Mouse (Mus musculus) urinary bladder, adult 2 months (tissue): ENCODE data around the gene Cwh43. TPM values are rescaled to one million over a fixed set of nuclear protein-coding genes. Genes with fewer than 3 reads are reported as not detected.
A peak's percentile ranks its signal among the peaks of the same experiment; 100 is the strongest.

Source experiments
- DNase-seq: peaks from one replicate; pipeline ENCODE4 v3.0.0; 2022; ENCODE audit warnings: low spot score
- polyA plus RNA-seq: library from polyadenylated mRNA; depleted of rRNA; stranded (reverse); fragments of >200 nt; gene quantifications from 2 replicates; pipeline ENCODE4 v1.2.3, GENCODE M21; 2012; rRNA removed

Cwh43 gene
- 0.16 and 0.50 TPM in 2 replicates for polyA plus RNA-seq

DNA sequence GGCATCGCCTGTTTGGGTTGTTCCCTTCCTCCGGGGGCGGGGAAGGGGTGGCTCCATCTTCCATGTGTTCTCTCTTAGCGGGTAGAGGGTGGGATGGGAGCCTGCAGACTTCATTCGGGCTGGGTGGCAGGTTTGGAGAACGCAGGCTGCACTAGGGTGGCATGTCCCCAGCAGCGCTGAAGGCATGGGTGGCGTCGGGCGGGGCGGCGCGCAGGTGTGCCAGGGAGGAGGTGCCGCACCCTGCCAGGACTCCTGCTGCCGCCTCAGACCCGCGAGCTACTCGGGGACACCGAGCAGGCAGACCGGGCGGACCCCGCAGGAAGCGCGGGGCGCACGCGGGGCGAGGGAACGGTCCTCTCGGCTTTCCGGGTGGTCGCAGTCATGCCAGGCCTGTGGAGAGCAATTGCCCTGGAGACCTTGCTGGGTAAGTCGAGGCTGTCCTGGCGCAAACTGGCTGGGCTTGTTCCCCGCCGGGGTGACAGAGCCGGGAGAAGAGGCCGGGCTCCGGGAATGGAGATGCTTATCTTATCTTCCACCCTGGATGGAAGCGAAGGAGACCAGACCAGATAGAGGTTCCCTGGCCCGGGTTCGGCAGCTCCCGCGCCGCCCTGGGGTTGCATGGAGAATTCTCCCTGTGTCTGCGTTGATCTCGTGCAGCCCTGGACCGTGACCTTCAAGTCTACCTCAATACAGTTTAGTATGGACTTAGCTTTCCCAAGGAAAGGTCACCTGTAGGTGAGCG is at the start of gene Cwh43:
Cwh43 (plus strand) TSS at position 95 of the 742 bp plus-strand sequence.
- no peak for DNase-seq

DNA sequence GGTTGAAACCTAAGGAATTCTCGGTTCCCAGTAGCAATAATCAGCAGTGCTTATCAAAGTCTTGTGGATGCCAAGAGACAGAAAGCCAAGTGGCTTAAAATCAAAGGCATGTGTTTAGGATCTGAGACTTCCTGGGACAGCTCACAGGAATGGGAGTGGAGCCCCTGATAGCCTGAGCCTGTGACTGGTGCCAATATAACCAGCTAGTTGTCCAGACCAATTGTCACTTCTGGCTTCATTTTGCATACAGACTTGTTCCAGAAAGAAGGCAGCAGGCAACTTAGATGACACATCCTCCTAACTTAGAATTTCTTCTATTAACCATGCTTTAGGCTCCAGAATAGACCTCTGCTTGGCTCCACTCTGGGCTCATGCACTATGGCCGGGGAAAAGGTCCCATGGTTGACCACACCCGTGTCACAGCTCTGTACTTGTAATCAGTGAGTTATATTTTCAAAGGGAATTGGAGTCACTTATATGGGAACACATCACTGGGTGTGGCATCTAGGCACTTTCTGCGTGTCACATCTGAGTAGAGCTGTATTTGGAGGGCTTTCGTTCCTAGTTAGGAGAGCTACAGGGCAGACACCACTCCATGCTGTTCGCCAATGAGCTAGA is 46.6 kb upstream of the Cwh43 start:
- no peak for DNase-seq

DNA sequence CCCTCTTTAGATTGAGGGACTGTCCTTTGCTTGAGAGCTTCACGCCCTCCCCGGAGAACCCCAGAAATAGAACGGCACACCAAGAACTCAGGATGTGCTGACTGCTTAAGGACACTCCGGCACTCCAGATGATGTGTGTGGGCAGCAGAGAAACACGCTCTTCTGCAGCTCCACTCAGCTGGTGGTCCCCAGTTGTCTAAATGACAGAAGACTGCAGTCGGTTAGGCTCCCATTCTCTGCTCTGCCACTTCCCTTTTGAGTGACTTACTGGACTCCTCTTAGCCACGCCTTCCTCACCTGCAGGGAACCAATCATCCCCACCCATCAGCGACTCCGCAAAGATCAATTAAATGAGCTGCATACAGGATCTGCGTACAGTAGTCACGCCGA is 46.1 kb upstream of the Cwh43 start:
- DNase-seq: no peak

DNA sequence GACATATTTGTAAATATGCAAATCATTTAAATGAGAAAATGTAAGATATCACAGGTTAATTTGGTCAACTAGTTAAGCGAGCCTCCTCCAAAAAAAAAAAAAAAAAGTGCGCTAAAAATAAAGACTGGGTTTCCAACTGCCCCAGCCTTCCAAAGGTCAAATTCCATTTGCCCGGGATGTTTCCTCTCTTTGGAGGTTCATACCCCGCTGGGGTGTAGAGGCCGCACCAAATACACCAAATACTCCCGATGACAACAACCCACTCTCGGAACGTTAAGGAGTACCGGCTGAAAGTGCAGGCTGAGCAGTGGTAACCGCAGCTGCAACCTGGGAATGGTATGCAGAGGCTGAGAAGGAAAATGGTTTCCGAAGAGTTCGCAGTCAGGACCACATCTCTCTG is 45.6 kb upstream of the Cwh43 start:
- DNase-seq: no peak

DNA sequence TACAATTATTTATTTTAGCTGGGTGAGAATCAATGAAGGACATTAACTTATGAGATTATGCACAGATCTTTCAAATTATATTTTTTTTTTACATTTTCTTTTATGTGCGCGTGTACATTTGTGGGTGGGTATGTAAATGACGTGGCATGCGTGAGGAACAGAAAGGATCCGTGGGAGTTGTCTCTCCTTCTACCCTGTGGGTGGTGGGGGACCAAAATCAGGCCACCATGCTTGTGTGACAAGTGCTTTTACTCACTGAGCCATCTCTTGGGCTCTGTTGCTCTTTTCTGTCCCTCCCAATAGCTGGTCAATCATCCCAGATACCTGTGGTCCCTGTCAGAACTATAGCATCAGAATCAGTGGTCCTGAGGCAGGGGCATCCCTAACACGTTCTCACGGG is 43.5 kb upstream of the Cwh43 start:
- no peak for DNase-seq

DNA sequence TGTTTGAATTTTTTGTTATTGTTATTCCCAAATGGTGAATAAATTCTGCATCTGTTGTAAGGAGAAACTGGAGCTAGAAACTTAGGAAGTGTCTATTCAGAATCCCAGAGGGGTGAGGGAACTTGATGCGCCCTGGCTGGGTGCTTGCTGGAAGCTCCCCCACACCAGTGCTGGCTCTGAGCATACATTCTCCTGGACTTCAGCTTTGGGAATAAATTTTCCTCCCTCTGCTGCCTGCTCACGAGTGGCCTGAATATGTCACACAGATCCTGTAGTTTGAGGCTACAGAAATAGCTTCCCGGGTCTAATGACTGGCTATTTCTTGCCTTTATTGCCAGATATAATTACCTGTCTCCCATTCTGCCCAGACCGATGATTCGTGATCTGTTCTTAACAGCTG is 43.1 kb upstream of the Cwh43 start:
- DNase-seq: no peak

DNA sequence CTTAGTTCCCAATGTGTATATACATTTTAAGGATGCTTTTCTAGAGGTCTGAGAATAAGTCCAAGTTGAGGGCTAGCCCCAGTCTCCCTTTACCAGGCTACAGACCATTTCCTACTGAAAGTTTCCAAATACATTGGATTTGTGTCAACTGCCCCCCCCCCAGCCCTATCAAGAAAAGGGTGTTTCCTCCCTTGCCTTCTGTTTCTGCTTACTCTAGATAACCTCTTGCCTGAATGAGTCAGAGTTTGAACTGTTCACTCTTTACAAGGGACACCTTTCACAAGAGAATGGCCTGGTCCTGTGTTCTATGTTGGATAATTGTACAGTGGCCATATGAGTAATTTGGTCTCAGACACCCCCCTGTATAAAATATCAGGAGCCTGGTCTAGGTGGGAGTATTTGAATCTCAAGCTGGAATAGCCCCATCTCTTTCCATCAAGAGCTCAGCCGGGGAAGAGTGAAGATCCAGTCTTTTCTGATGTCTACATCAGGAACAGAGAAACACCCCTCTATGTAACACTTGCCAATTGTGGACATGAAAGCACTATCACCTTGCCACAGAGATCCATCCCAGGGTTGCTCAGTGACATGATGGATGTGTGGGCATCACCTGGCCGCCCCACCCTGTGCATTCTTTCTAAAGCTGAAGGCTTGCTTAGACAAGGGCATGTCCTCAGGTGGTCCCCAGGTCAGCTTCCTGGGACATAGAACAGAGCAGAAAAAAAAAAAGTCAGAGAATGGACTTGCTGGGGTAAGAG is 41.6 kb upstream of the Cwh43 start:
- no peak for DNase-seq

DNA sequence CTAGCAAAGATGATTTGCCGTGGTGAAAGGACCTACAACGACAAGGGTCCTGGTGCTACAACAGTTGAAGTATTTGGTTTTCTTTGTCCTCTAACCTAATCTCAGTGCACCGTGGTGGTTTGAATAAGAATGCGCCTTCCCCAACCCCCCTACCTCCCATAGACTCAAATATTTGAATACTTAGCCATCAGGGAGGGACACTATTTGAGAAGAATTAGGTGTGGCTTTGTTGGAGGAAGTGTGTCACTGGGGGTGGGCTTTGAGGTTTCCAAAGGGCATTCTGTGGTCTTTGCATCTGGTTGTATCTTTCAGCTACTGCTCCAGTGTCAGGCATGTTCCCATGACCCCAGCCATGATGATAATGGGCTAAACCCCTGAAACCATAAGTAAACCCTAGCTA is 38.0 kb upstream of the Cwh43 start:
- DNase-seq: no peak

DNA sequence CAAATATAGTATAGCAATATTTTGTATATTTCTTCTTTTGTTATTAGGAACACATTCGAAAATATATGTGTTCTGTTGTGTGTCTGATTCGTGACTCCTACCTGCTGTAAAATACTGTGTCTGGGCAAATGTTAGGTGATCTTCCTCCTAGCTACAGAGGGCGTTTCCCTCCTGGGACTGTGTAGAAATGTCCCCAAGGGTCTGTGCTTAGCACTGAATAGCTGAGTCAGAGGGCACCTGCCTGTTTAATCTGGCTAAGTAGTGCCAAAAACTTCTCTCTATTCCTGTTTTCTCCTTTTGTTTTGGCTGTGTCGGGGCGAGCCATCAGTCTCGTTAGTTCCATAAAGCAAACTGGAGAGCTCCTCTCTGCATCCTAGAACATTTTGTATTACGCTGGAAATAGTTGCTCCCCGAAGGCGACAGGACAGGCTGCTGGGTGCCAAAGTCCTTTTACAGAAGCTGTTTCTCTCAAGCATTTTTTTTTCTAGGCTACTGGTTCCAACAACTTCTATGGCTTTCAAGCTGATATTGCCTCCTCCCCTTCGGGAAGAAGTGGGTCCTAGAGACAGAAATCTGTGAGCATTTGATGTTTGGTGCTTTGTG is 36.9 kb upstream of the Cwh43 start:
- no peak for DNase-seq

DNA sequence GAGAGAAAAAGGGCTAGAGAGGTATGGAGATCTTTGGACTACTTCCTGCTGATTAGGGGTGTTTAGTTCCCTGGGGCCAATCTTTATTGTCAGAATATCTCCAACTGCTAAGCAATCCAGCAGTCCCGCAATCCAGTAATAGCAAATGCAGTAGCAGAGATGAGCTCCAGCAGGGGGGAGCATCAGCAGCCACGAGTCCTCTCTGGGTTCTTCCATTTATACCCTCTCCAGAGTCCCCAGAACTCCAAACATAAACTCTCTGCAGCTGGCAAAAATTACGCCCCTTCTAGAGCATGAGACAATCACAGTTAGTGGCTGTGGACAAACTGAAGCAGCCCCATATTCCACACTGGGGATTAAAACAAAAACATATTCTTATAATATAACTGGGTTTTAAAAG is 36.1 kb upstream of the Cwh43 start:
- DNase-seq: no peak

DNA sequence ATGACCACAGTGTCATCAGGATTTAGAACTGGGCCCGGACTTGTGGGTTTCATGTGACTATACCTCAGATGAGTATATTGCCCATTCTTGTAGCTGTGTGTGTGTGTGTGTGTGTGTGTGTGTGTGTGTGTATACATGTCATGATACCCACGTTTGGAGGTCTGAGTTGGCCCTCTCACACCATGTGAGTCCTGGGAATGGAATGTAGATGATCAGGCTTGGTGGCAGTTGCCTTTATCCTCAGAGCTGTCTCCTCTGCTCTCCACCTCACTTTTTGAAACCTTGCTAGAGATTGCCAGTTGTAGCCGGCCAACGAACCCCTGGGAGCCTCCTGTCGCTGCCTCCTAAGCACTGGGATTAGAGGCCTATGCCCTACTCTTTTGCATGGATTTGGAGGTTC is 33.3 kb upstream of the Cwh43 start:
- no peak for DNase-seq

DNA sequence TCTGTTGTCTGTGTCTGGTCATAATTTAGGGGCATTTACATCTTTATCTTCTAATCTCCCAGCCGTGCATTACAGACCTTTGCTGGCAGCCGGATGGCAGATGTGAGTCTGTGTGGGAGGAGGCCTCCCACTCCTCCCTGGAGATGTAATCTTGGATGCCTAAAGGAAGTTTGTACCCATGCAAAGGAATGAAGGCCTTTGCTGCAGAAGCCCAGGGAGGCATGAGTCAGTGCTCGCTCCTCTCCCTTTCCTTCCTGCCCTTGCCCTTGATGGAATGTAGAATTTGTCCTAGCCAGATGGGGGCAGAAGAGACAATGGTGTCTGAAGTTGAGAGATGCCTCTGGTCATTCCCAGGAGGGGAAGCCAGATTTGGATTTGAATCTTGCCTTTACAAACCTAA is 32.7 kb upstream of the Cwh43 start:
- no peak for DNase-seq

DNA sequence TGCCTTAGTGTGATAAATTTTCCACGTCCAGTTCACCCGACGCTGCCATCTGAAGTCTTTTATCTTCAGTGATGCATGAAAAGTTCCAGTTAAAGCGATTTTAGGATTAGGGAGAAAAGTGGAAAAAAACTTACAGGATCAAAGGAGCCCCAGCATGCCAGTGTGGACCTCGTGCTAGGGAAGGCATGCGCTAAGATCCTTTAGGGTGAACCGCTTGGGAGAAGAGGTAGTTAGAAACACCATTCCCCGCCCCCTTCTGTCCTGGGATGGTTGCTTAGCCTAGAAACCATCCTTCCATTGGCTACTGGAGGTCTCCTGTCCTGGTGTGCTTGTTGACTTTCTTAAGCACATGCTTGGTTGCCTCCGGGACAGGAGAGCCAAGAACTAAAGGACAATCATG is 29.8 kb upstream of the Cwh43 start:
- no peak for DNase-seq

DNA sequence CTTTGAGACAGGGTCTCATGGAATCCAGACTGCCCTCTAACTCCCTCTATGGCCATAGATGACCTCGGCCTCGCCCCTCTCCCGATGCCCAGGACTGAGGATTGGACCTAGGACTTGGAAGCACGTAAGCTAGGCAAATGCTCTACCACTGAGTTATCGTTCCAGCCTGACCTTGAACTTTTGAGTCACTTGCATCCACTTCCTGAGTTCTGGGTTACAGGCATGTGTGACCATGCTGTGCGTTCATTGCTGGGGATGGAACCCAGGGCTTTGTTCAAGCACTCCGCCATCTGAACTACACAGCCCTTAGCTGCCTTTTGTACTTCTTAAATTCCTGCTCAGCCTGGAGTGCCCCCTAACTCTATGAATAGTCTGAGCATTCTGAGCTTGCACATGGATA is 29.4 kb upstream of the Cwh43 start:
- DNase-seq: no peak

DNA sequence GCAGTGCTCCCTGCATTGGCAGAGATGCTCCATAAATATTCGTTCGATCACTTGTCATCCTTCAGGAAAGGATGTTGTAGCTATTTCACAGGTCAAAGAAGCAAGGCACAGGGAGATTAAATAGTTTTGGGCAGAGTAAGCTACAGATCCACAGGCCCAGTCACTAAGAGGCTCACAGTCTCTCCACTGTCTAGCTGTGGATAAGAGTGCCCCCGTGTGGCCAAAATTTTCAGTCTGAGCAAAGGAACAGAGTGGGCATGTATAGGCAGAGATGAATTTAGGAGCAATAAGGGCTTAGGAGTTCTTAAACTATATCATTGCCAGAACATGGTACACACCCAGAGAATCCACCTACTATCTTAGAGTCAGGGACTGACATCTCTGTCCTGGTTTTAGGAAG is 26.0 kb upstream of the Cwh43 start:
- DNase-seq: peak; percentile 71

DNA sequence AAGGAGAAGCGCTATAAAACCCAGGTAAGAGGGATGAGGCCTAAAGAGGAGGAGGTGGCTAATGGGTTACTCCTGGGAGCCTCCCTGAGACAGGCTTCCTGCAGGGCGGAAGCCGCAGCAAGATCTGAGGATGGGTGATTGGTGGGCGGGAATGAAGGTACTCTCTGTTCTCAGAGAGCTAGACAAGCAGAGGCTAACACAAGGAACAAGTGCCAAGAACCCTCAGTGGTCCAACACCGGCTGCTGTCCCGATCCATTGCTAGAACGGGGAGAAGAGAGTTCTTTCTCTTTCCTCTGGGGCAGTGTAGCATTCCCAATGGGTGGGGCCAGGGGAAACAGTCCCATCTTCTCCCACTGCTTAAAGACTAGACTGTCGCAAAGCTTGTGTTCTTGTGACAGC is 25.0 kb upstream of the Cwh43 start:
- DNase-seq: no peak

DNA sequence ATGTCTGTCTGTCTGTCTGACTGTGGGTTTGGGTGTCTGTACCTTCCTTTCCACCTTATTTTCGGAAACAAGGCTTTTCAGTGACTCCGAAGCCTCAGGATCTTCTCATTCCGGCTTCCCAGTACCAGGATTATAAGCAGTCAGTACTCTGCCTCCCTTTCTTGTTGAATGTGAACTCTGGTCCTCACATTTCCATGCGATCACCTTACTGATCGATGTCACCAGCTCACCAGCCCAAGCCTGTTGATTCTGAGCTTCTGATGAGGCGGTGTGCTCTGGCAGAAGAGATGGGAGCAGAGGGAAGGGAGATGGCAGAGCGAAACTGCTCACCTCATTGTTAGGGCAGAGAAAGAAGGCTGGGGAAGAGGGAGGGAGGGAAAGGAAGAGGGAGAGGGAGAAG is 24.4 kb upstream of the Cwh43 start:
- no peak for DNase-seq

DNA sequence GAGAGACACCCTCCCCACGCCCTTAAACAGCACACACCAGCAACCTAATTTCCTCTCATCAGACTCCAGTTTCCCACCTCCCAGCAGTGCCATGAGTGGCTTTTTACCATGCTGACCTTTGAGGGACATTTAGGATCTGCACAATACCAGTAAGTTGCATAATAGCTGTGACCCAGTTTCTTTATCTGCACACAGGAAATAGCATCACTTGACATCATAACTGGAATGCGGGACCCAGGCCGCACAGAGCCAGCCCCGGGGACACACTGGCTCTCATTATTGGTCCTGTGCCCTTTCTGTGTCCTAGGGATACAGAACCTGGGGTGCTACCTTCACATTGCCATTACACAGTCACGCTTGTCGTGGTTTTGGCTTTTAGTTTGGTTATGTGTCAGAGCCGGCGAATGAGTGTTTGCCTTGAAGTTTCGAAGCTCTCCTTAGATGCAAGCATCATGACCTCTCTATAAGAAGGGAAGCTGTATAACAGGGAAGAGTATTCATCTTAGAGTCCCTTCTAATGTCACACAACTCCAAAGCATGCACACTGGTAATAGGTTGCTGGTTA is 23.8 kb upstream of the Cwh43 start:
- DNase-seq: no peak

DNA sequence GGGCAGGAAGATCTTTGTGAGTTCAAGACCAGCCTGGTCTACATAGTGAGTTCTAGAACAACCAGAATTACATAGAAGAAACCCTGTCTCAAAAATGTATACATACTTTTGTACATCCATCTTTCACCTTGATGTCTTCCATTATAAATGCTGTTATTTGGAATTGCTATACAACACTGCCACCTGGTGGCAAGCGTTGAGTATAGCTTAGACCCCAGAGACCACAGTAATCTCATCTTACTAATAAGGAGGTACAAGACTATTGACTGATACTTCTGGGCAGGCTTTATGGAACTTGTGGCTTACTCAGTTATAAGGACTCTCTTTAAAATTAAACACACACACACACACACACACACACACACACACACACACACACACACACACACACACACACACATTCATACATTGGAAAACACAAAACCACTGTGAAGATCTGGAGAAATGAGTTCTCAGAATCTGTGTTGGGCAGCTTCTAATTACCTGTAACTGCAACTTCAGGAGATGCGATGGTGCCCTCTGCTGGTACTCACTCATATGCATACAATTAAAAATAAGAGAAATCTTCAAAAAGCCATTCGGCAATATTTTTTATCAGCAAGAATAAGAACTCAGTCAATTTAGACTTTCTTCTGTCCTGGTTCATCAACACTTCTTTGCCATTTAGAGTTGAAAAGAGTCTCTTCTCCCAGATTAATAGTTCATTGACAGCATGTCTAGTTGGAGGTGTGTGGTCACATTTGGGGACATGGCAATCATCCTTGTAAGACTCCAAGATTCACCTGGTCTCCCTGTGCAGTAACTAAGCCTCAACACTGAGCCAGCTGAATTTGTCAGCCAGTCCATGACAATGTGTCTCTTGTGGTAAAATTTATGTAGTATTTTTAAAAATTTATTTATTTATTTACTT is 22.9 kb upstream of the Cwh43 start:
- DNase-seq: no peak

DNA sequence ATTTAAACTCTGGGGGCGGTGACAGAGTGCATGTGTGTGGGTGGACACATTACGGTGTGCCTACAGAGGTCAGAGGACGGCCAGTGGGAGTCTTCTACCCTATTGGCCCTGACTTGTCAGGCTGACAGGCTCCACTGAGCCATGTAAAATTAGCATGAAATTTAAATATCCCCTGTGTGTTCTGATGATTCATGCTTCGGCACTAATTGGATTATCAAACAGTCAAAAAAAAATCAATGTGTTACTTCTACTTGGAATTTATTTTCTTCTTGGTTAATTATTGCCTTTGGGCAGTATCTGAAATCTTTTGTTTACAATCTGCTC is 22.3 kb upstream of the Cwh43 start:
- DNase-seq: no peak

DNA sequence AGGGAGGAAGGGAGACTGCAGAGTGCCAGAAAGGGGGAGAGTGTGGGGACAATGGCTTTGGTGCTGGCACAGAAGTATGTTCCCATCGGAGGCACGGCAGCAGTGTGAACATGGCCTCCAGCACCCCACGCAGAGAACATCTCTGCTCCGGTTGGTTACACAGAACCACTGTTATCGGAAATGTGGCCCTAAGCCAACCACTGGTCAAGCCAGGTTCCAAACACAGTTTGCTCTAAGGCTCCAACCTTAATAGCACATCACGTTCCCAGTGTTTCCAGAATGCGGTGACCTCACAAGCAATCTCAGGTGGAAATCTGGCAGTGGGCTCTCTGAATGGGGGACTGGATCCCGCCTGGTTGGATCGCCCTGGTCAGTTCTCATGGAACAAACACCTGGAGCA is 12.8 kb upstream of the Cwh43 start:
- no peak for DNase-seq
